Mouse (Mus musculus) embryonic facial prominence, embryonic 12.5 days (tissue): ENCODE data around the gene Olfr213. TPM values are rescaled to one million over a fixed set of nuclear protein-coding genes. Genes with fewer than 3 reads are reported as not detected.
"Not testable (repeated sequence)": the region's sequence is repeated elsewhere in the genome, so short reads cannot be mapped to it uniquely, and the experiment has no call there.

Experiments
- ATAC-seq: fragments of 200-750 bp; cut with Nextera tagmentation; 2 replicates; pipeline ENCODE4 v1.8.0; 2017; ENCODE audit not compliant: insufficient number of reproducible peaks, insufficient read depth, low FRiP score, low TSS enrichment
- H3K27ac ChIP-seq: fragments of 300-500 bp; sonication (generic); 2 replicates; pipeline ENCODE4 v1.5.1; 2016; ENCODE audit warnings: mild to moderate bottlenecking
- H3K27me3 ChIP-seq: fragments of 300-500 bp; sonication (generic); 2 replicates; pipeline ENCODE4 v1.6.1; 2016; ENCODE audit warnings: mild to moderate bottlenecking, moderate library complexity
- H3K36me3 ChIP-seq: fragments of 300-500 bp; sonication (generic); 2 replicates; pipeline ENCODE4 v1.6.1; 2016; ENCODE audit warnings: mild to moderate bottlenecking
- H3K4me1 ChIP-seq: fragments of 300-500 bp; sonication (generic); 2 replicates; pipeline ENCODE4 v1.6.1; 2016
- H3K4me2 ChIP-seq: fragments of 300-500 bp; sonication (generic); replicated peaks from 2 replicates; pipeline ENCODE4 v1.6.1; 2016; ENCODE audit warnings: mild to moderate bottlenecking, moderate library complexity
- H3K4me3 ChIP-seq: fragments of 300-500 bp; sonication (generic); 2 replicates; pipeline ENCODE4 v1.5.1; 2016; ENCODE audit warnings: mild to moderate bottlenecking
- H3K9ac ChIP-seq: fragments of 300-500 bp; sonication (generic); 2 replicates; pipeline ENCODE4 v1.6.1; 2016; ENCODE audit warnings: mild to moderate bottlenecking, moderate library complexity
- H3K9me3 ChIP-seq: fragments of 300-500 bp; sonication (generic); 2 replicates; pipeline ENCODE4 v1.6.1; 2016; ENCODE audit warnings: mild to moderate bottlenecking, moderate library complexity
- WGBS: fragments of 180-500 bp; shearing (Covaris S2); methylation state at CpG from one replicate; pipeline ENCODE4 v1.1.7; 2016; 5-methylcytosine and 5-hydroxymethylcytosine counted together
- polyA plus RNA-seq: library from polyadenylated mRNA; unstranded; fragments of >200 nt; fragmentation: Nextera tagmentation; extraction: Ambion mirVana; gene quantifications from 2 replicates; pipeline ENCODE4 v1.2.1, GENCODE M21; 2016

Gene Olfr213
- polyA plus RNA-seq = not detected in 2 replicates

DNA sequence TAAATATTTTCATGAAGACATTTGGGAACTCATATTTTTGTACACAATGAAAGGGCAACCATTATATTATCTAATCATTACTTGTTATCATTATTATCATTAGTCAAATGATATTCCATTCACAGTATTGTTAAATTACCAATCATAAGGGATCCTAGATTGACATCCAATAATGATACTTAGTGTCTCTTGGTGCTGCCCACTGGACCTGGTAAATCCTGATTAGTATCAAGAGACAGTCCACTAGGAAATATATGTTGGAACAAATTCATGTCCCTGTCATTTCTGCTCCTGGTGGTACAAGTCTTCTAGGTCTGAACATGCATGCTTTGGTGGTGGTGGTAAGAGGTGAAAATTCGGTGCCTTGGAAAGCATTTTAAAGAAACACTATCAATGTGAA is at the start of gene Olfr213:
TSS of gene Olfr213 (plus strand) at position 301 of the 400 bp plus-strand sequence.
- no peak within 1 kb of the TSS for H3K4me3 ChIP-seq
- H3K4me2 ChIP-seq = no peak within 1 kb of the TSS
- no peak within 1 kb of the TSS for H3K27ac ChIP-seq
- H3K9ac ChIP-seq = no peak within 1 kb of the TSS
- no peaks in the 10 kb centered on the region for H3K4me1 ChIP-seq
- WGBS = 91% methylated on average over 1 of the region's 1 CpGs
- no peaks in the 10 kb centered on the region for H3K9me3 ChIP-seq
- H3K27me3 ChIP-seq = no peaks in the 10 kb centered on the region
- H3K36me3 ChIP-seq = no peaks in the 10 kb centered on the region
- no peak for ATAC-seq

DNA sequence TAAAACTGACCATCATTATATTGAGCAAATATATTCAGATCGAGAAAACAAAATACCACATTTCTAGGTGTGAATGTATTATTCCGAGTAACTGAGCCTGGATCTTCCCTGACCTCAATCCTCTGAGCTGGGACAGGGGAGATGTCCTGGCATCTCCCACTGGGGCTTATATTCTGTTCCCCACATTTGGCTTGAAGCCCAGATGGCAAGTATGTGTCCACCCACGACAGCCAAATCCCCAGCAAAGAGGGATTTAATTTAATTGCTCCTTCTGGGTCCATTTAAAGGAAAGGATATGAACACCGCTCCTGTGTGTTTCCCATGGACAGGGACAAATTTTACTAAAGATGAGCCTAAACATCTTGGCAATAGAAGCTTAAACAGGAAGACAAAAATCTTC is 49.5 kb upstream of the Olfr213 start, which contains the start of gene Olfr211:
TSS of gene Olfr211 (plus strand) at position 301 of the 400 bp plus-strand sequence.
- WGBS = 72% methylated on average over 4 of the region's 4 CpGs
- Histone ChIP-seq H3K4me3 (no peak within 1 kb of the TSS), H3K36me3 (no peaks in the 10 kb centered on the region), H3K27ac (no peak within 1 kb of the TSS), H3K4me2 (no peak within 1 kb of the TSS), H3K9ac (no peak within 1 kb of the TSS), H3K27me3 (no peaks in the 10 kb centered on the region), H3K9me3 (no peaks in the 10 kb centered on the region), H3K4me1 (no peaks in the 10 kb centered on the region)
- ATAC-seq = no peak

DNA sequence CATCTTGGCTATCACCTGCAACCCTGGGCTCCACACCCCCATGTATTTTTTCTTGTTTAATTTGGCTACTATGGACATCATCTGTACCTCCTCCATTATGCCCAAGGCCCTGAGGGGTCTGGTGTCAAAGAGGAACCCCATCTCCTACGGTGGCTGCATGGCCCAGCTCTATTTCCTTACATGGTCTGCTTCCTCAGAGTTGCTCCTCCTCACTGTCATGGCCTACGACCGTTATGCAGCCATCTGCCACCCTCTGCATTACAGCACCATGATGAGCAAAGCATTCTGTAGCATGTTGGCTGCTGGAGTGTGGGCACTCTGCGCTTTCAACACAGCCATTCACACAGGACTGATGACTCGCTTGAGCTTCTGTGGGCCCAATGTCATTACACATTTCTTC is 44.5 kb upstream of the Olfr213 start:
- WGBS = 86% methylated on average over 5 of the region's 5 CpGs
- Histone ChIP-seq H3K36me3 (no peaks in the 10 kb centered on the region), H3K27ac (no peak overlapping the region), H3K4me2 (no peak overlapping the region), H3K27me3 (no peaks in the 10 kb centered on the region), H3K4me1 (no peaks in the 10 kb centered on the region), H3K9me3 (no peaks in the 10 kb centered on the region), H3K4me3 (no peak overlapping the region), H3K9ac (no peak overlapping the region)
- no peak for ATAC-seq

DNA sequence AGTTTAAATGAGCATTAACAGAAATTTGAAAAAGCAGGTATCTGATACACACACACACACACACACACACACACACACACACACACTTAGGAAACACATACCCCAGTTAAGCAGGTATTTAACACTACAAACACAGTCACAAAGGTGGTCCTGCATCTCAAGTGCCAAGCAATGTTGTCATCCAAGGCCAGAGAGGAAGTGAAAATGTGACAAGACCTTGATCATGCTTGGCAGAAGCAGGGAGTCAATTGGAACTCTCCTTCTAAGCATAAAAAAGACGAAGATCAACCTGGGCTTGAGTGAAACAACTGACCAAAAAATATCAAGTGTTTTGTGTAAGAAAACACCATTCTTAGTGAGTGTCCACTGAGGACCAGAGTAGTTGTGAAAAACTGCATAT is 42.3 kb upstream of the Olfr213 start:
- no peaks in the 10 kb centered on the region for H3K27me3 ChIP-seq
- no peak overlapping the region for H3K27ac ChIP-seq
- no peaks in the 10 kb centered on the region for H3K36me3 ChIP-seq
- no peak for ATAC-seq
- H3K9me3 ChIP-seq = no peaks in the 10 kb centered on the region
- H3K4me2 ChIP-seq = no peak overlapping the region
- no peak overlapping the region for H3K4me3 ChIP-seq
- no peak overlapping the region for H3K9ac ChIP-seq
- H3K4me1 ChIP-seq = no peaks in the 10 kb centered on the region
- 80% methylated on average over 1 of the region's 1 CpGs for WGBS

DNA sequence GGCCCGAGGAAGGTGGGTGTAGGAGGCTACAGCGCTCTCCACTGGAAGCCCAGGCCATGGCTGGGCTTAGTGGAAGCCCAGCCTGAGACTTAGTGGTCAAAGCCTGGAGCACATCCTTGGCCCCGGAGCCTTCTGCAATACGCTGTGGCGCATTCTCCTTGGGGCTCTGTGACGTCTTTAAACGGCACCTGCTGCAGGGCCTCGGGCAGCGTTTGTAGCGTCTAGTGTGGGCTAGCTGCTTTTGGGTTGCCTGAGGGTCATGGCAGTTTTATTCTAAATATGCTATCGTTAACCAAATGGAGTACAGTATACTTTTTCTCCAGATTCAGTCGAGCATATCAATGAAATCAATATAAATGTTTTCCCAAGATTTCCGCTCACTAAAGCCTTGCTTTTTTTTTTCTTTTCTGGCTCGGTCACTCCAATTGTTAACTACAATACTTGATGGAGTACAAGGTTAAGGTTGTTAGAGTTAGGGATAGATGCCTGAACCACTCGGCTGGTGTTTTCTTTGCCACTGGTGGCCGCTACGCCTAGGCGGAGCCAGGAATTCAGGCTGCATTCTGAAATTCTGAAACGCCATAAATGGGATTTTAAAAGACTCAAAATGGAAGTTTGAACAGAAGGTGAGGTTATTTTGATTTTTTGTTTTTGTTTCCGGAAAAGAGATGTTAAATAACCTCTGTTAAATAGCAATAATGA is 31.8 kb upstream of the Olfr213 start, which contains the start of gene Olfr212:
TSS of gene Olfr212 (plus strand) at position 215 of the 702 bp plus-strand sequence.
- H3K4me1 ChIP-seq, H3K27me3 ChIP-seq, H3K4me2 ChIP-seq, H3K9ac ChIP-seq, ATAC-seq, H3K4me3 ChIP-seq, H3K27ac ChIP-seq, H3K36me3 ChIP-seq: not testable (repeated sequence)
- WGBS = 86% methylated on average over 20 of the region's 20 CpGs
- H3K9me3 ChIP-seq = peaks cover 12% of the 10 kb centered on the region

DNA sequence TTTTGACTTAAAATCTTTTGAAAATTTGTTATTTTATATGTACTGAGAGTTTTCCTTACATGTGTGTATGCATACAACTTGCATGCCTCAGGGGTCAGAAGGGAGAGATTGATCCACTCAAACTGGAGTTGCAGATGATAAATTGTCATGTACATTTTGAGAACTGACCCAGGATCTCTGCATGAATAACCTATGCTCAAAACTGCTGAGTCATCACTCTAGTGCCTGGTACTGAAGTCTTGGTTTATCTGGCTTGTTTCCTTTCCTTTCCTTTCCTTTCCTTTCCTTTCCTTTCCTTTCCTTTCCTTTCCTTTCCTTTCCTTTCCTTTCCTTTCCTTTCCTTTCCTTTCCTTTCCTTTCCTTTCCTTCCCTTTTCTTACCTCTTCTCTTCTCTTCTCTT is 23.4 kb upstream of the Olfr213 start:
- no peaks in the 10 kb centered on the region for H3K9me3 ChIP-seq
- no peak overlapping the region for H3K9ac ChIP-seq
- no peak overlapping the region for H3K4me2 ChIP-seq
- no peaks in the 10 kb centered on the region for H3K36me3 ChIP-seq
- H3K4me1 ChIP-seq = no peaks in the 10 kb centered on the region
- ATAC-seq = no peak
- no peak overlapping the region for H3K27ac ChIP-seq
- no peak overlapping the region for H3K4me3 ChIP-seq
- H3K27me3 ChIP-seq = no peaks in the 10 kb centered on the region

DNA sequence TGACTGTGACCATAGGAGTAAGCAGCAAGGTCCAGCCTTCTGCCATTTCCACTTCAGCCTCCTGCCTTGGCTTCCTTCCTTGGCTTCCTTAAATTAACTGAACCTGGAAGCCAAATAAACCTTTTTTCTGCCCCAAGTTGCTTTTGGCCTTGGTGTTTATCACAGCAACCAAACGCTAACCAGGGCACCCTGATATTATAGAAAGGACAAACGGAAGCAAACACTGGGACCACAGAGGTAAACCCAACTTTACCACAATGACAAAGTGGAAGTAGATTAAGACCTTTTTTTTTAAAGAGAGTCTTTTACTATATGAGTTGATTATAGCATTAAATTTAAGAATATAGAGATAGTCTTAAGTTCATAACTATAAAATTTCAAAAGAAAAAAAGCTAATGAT is 4.2 kb downstream of the Olfr213 start:
- no peaks in the 10 kb centered on the region for H3K9me3 ChIP-seq

DNA sequence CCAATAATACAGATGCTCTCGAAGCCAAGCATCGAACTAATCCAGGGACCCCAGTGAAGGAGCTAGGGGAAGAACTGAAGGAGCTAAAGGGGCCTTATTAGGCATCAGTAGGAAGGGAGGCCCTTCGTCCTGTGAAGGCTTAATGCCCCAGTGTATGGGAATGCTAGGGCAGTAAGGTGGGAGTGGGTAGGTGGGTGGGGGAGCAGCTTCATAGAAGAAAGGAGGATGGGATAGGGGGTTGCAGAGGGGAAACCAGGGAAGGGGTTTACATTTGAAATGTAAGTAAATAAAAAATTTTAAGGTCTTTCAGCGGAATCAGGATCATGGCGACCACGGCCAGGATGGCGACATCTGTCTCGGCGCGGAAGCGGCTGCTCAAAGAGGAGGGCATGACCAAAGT is 12.6 kb downstream of the Olfr213 start, which contains the start of gene Gm5580:
TSS of gene Gm5580 (plus strand) at position 301 of the 400 bp plus-strand sequence.
- H3K36me3 ChIP-seq, H3K27ac ChIP-seq, H3K4me1 ChIP-seq, H3K4me2 ChIP-seq, H3K4me3 ChIP-seq, ATAC-seq, H3K9me3 ChIP-seq, H3K9ac ChIP-seq, H3K27me3 ChIP-seq: not testable (repeated sequence)
- 97% methylated on average over 11 of the region's 11 CpGs for WGBS

More for the DNA sequence above, 4.2 kb downstream of the Olfr213 start:
- no peak for ATAC-seq
- Histone ChIP-seq H3K27ac (no peak overlapping the region), H3K9ac (no peak overlapping the region), H3K4me1 (no peaks in the 10 kb centered on the region), H3K4me2 (no peak overlapping the region), H3K27me3 (no peaks in the 10 kb centered on the region), H3K4me3 (no peak overlapping the region), H3K36me3 (no peaks in the 10 kb centered on the region)
- 84% methylated on average over 2 of the region's 2 CpGs for WGBS

DNA sequence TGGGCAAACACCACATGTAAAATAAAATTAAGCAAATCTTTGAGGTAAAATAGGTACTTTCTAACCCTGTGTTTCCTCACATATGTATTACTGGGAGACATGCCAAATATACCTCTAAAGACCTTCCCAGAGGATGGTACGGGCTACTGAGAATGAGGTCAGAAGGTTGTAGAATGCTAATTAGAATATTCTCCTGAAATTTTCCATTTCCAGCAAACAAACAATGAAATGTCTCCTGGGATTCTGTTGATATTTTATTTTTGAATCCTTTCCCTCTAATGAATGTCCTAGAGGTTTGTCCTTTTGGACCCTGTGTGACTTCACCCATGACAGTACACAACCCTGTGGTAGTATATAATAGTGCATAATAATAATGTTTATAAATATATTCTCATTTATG is 15.7 kb downstream of the Olfr213 start, which contains the start of gene Olfr214:
TSS of gene Olfr214 (plus strand) at position 301 of the 400 bp plus-strand sequence.
- no peaks in the 10 kb centered on the region for H3K9me3 ChIP-seq
- ATAC-seq = no peak
- no peaks in the 10 kb centered on the region for H3K27me3 ChIP-seq

DNA sequence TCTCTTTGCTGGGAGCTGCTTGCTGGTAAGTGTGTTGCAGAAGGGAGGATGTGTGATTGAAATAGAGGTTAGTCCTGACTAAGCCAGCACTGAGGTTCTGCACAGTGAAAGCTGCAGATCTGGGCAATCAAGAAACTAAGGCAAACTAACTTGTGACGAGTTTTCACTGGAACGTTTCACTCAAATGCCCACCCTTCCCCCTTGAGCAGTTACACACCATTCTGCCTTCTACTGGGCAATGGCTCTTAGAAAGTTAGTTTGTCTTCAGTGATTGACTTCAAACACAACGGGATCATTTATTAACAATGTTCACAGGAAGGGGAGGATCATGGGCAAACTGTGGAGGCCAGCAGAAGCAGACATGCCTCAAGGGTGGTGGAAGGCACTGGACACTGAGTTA is 16.7 kb downstream of the Olfr213 start:
- Histone ChIP-seq H3K4me3 (no peak overlapping the region), H3K4me1 (no peaks in the 10 kb centered on the region), H3K9ac (no peak overlapping the region), H3K27me3 (no peaks in the 10 kb centered on the region), H3K4me2 (no peak overlapping the region), H3K9me3 (no peaks in the 10 kb centered on the region), H3K27ac (no peak overlapping the region), H3K36me3 (no peaks in the 10 kb centered on the region)
- WGBS = 82% methylated on average over 3 of the region's 3 CpGs
- ATAC-seq = no peak

More for the DNA sequence above, 15.7 kb downstream of the Olfr213 start, which contains the start of gene Olfr214:
- Histone ChIP-seq H3K27ac (no peak within 1 kb of the TSS), H3K4me2 (no peak within 1 kb of the TSS), H3K9ac (no peak within 1 kb of the TSS), H3K36me3 (no peaks in the 10 kb centered on the region), H3K4me1 (no peaks in the 10 kb centered on the region), H3K4me3 (no peak within 1 kb of the TSS)
- WGBS = 63% methylated on average over 1 of the region's 1 CpGs

DNA sequence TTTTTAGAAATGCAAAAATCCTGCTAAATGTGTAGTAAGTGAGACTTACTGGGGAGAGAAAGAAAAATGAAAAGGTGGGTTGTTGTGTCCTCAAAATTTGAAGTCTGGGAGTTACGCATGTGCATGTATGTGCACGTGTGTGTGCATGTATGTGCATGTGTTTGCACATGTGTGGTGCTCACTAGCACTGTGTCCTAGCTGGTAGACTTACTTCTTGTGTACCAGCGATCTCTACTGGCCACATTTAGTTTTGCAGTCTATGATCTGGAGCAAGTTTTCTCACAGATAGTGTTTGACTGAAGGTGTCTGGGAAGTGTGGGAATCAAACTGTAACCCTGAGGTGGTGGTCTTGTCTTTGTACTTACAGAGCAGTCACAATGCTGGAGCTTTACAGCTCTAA is 31.6 kb downstream of the Olfr213 start:
- Histone ChIP-seq H3K9ac (no peak overlapping the region), H3K36me3 (no peaks in the 10 kb centered on the region), H3K4me1 (no peaks in the 10 kb centered on the region), H3K9me3 (no peaks in the 10 kb centered on the region), H3K4me2 (no peak overlapping the region), H3K27ac (no peak overlapping the region), H3K4me3 (no peak overlapping the region), H3K27me3 (no peaks in the 10 kb centered on the region)
- 29% methylated on average over 3 of the region's 3 CpGs for WGBS
- no peak for ATAC-seq

DNA sequence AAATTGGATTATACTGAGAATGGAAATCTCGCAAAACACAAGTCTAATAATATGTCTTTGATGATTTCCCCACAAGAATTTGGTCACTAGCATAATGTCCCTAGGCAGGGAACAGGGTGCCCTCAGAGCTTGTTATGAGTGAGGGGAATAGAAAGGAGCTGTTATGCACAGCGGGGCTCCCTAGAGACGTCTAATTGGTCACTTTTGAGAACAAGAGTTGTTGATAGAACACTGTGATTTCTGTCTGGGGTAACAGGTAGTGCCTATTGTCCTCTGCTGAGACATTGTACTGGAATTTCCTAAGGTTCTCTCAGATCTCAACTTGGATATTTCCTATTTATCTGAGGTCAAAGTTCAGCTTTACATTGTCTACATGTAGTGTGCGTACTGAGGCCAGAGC is 45.8 kb downstream of the Olfr213 start, which contains the start of gene Olfr215:
TSS of gene Olfr215 (minus strand) at position 101 of the 400 bp plus-strand sequence.
- H3K27ac ChIP-seq = no peak within 1 kb of the TSS
- ATAC-seq = no peak
- H3K9me3 ChIP-seq = no peaks in the 10 kb centered on the region
- H3K36me3 ChIP-seq = no peaks in the 10 kb centered on the region
- no peak within 1 kb of the TSS for H3K9ac ChIP-seq
- H3K4me1 ChIP-seq = no peaks in the 10 kb centered on the region
- 68% methylated on average over 4 of the region's 4 CpGs for WGBS
- H3K27me3 ChIP-seq = no peaks in the 10 kb centered on the region; the same call in 1 of the 2 replicates
- H3K4me3 ChIP-seq = no peak within 1 kb of the TSS
- H3K4me2 ChIP-seq = no peak within 1 kb of the TSS
